Mouse (Mus musculus) liver, embryonic 14.5 days (tissue): Measurements from ENCODE around the gene Filip1l.

Experiments
- CTCF ChIP-seq: IDR thresholded peaks from 2 replicates; pipeline ENCODE4 v1.5.1; 2016; ENCODE audit warnings: antibody characterized with exemption, low read depth, control low read depth
- EP300 ChIP-seq: IDR thresholded peaks from 2 replicates; pipeline ENCODE4 v1.6.1; 2016; ENCODE audit warnings: antibody characterized with exemption, low read depth

DNA sequence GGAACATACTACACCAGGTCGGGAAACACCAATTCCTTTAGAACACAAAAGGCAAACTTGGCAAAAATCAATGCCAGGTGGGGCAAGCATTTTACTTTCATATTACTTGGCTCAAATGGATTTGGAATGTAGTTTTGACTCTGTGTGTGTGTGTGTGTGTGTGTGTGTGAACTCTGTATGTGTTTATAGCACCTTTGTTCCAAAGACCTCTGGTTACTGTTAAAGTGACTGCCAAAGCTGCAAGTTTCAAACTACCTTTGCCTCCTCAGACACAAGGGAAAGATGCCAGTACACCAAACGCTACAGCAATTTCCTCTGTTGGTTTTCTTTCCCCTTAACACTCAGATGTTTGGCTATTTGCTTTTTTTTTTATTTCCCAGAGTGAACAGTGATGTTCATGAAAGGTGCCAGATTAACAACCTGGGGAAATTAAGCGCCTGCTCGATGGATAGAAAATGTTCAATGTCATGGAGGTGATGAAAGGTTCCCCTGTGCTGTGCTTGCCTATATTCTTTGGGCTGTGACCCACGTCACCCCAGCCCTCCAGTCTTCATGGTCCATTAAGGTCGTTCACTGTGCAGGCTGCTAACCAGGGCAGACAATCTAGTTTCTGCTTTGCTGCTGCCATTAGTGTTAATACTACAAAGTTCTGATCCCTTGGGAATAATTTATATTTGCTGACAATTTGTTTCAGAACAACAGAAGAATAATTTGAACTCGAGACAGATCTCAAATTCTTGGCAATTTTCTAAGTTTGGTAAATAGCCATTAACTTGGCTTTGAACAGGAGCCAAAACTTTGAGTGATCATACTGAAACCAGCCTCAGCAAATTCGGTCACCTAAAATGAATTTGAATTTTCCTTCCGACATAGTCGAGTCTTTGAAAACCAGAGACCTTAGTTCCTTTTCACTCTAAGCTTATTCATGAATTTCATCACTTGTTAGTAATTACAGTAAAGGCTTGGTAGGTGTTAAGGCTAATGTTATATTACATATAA is 92.5 kb downstream of the Filip1l start:
- TF ChIP-seq CTCF (no peak), EP300 (no peak)
